ENCODE assay signal across 12 mouse cellular contexts in the genomic region with DNA sequence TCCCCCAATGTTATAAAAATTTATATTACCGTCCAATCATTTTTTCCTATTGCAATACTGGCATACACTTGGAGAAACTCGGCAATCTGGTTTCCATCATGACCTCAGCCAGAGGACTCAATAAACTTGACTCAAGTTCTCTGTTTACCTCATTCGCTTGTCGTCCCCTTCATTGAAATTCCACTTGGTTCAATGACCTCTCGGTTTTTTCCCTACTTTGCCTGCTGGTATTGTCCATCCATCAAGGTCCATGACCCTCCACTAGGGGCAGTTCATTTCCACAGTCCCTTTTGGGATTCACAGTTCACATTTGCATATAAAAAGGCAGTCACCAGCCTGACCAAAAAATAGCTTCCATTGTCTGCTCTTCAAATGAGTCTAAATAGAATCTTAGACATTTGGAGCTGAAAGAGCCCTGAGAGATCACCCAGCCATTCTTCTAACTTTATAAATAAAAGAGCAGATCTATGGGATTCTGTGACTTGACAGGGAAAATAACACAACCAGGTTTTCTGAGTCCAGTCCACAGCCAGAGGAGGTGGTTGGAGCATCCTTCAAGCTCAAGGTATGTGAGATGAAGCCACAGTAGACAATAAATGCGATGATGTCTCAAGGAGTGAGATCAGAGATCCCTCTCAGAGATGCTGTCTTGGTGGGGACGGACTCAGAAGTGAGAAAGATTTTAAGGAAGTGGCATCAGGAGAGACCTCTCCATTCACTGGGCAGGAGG.
DNase-seq lines count a peak whose midpoint lies in the region; ATAC-seq and TF ChIP-seq lines count a peak whose summit lies in the region.
"Had no signal": no experiment of that assay in that cellular context is flagged by ENCODE, and none has a peak within 500 bp of the region (broad histone marks: within the 10 kb centered on the region; RNA-seq: fewer than 3 reads in every experiment).

No protein-coding gene starts in this region.

- DNase-seq in midbrain, embryonic 10.5 days (ENCODE audit: low spot score): peak; percentile 69
- DNase-seq in embryo, embryonic 10.5 days (ENCODE audit: low spot score): peak; percentile 85
- peak; percentile 51 for DNase-seq in neural tube, embryonic 11.5 days (ENCODE audit: low spot score)
- no peak for DNase-seq in spleen, postnatal 10 days (ENCODE audit: low spot score in 2 of 2)
- no peak for DNase-seq in heart, postnatal 14 days
- DNase-seq: cerebellum, adult 11-12 months; layer of hippocampus, adult 9-11 months had no signal

- H3K9ac ChIP-seq in intestine, postnatal 0 days (ENCODE audit: low read depth, low read length): no peak overlapping the region
- no peak overlapping the region for H3K9ac ChIP-seq in intestine, embryonic 16.5 days (ENCODE audit: low read depth, low read length)
- no peak overlapping the region for H3K9ac ChIP-seq in midbrain, embryonic 16.5 days (ENCODE audit: low read depth, low read length)
- no peak overlapping the region for H3K9ac ChIP-seq in neural tube, embryonic 11.5 days (ENCODE audit: low read length)
- H3K9ac ChIP-seq: hindbrain, embryonic 15.5 days; limb, embryonic 12.5 days had no signal

- H3K4me1 ChIP-seq in intestine, postnatal 0 days (replicated peaks; ENCODE audit: control insufficient read depth, insufficient read depth, low read length): no peaks in the 10 kb centered on the region
- no peaks in the 10 kb centered on the region for H3K4me1 ChIP-seq in intestine, embryonic 16.5 days (ENCODE audit: control insufficient read depth, insufficient read depth, low read length)
- H3K4me1 ChIP-seq in midbrain, embryonic 10.5 days: peaks cover 37% of the 10 kb centered on the region
- no peaks in the 10 kb centered on the region for H3K4me1 ChIP-seq in midbrain, embryonic 16.5 days (ENCODE audit: control insufficient read depth, insufficient read depth, low read length)
- H3K4me1 ChIP-seq in neural tube, embryonic 11.5 days (ENCODE audit: control insufficient read depth, insufficient read depth, low read length): peaks cover 10% of the 10 kb centered on the region; the same call in 1 of the 2 replicates
- H3K4me1 ChIP-seq: hindbrain, embryonic 15.5 days had no signal

- no peaks in the 10 kb centered on the region for H3K9me3 ChIP-seq in intestine, postnatal 0 days (ENCODE audit: control insufficient read depth)
- no peaks in the 10 kb centered on the region for H3K9me3 ChIP-seq in intestine, embryonic 16.5 days (ENCODE audit: control insufficient read depth, low read length)
- H3K9me3 ChIP-seq in midbrain, embryonic 10.5 days (replicated peaks): no peaks in the 10 kb centered on the region
- H3K9me3 ChIP-seq in midbrain, embryonic 16.5 days (replicated peaks; ENCODE audit: control insufficient read depth, low read length, poor library complexity, severe bottlenecking): no peaks in the 10 kb centered on the region
- H3K9me3 ChIP-seq in neural tube, embryonic 11.5 days (ENCODE audit: control insufficient read depth, low read length): no peaks in the 10 kb centered on the region
- H3K9me3 ChIP-seq: hindbrain, embryonic 15.5 days; limb, embryonic 12.5 days had no signal

- no peak overlapping the region for H3K4me3 ChIP-seq in intestine, postnatal 0 days (ENCODE audit: low read depth, low read length)
- no peak overlapping the region for H3K4me3 ChIP-seq in intestine, embryonic 16.5 days (ENCODE audit: low read length)
- no peak overlapping the region for H3K4me3 ChIP-seq in midbrain, embryonic 10.5 days
- H3K4me3 ChIP-seq in midbrain, embryonic 16.5 days (ENCODE audit: low read depth, low read length): no peak overlapping the region
- no peak overlapping the region for H3K4me3 ChIP-seq in neural tube, embryonic 11.5 days (ENCODE audit: low read depth, low read length)
- H3K4me3 ChIP-seq: hindbrain, embryonic 15.5 days; limb, embryonic 12.5 days had no signal

- H3K4me2 ChIP-seq in intestine, postnatal 0 days (replicated peaks; ENCODE audit: low read depth): no peak overlapping the region
- no peak overlapping the region for H3K4me2 ChIP-seq in intestine, embryonic 16.5 days (ENCODE audit: low read depth, low read length)
- H3K4me2 ChIP-seq in midbrain, embryonic 16.5 days (ENCODE audit: low read length): no peak overlapping the region
- H3K4me2 ChIP-seq in neural tube, embryonic 11.5 days (ENCODE audit: low read depth): no peak overlapping the region
- H3K4me2 ChIP-seq: hindbrain, embryonic 15.5 days; limb, embryonic 12.5 days had no signal

- no peaks in the 10 kb centered on the region for H3K27me3 ChIP-seq in intestine, postnatal 0 days (replicated peaks; ENCODE audit: control insufficient read depth, insufficient read depth, low read length)
- H3K27me3 ChIP-seq in intestine, embryonic 16.5 days (replicated peaks; ENCODE audit: control insufficient read depth, insufficient read depth, low read length): no peaks in the 10 kb centered on the region
- peaks cover 15% of the 10 kb centered on the region for H3K27me3 ChIP-seq in midbrain, embryonic 10.5 days (ENCODE audit: low read depth, poor library complexity, severe bottlenecking)
- H3K27me3 ChIP-seq in midbrain, embryonic 16.5 days (ENCODE audit: control insufficient read depth, insufficient read depth, low read depth, low read length): no peaks in the 10 kb centered on the region
- no peaks in the 10 kb centered on the region; the same call in 1 of the 2 replicates for H3K27me3 ChIP-seq in neural tube, embryonic 11.5 days (ENCODE audit: control insufficient read depth, insufficient read depth, low read length)
- H3K27me3 ChIP-seq: hindbrain, embryonic 15.5 days; limb, embryonic 12.5 days had no signal

- peak; percentile 53 for TF ChIP-seq CTCF in intestine, postnatal 0 days (IDR thresholded peaks at IDR 0.05; ENCODE audit: low read depth)

- intact Hi-C loops in heart, postnatal 14 days (cut with DNase I): no loop called here

- WGBS in intestine, postnatal 0 days: 70% methylated on average over 7 of the region's 7 CpGs
- WGBS in intestine, embryonic 16.5 days: 55% methylated on average over 7 of the region's 7 CpGs
- 35% methylated on average over 7 of the region's 7 CpGs for WGBS in midbrain, embryonic 10.5 days
- WGBS in midbrain, embryonic 16.5 days: 25% methylated on average over 7 of the region's 7 CpGs
- 37% methylated on average over 7 of the region's 7 CpGs for WGBS in neural tube, embryonic 11.5 days

- no peak overlapping the region for H3K27ac ChIP-seq in intestine, postnatal 0 days (ENCODE audit: low read depth, low read length)
- no peak overlapping the region for H3K27ac ChIP-seq in intestine, embryonic 16.5 days (ENCODE audit: low read length)
- H3K27ac ChIP-seq in midbrain, embryonic 10.5 days (replicated peaks): peak overlapping the region; percentile 82
- no peak overlapping the region for H3K27ac ChIP-seq in midbrain, embryonic 16.5 days (ENCODE audit: low read length)
- H3K27ac ChIP-seq in neural tube, embryonic 11.5 days (ENCODE audit: low read depth, low read length): no peak overlapping the region
- H3K27ac ChIP-seq: hindbrain, embryonic 15.5 days; limb, embryonic 12.5 days had no signal

- H3K36me3 ChIP-seq in intestine, postnatal 0 days (ENCODE audit: control insufficient read depth, insufficient read depth): no peaks in the 10 kb centered on the region
- no peaks in the 10 kb centered on the region for H3K36me3 ChIP-seq in intestine, embryonic 16.5 days (ENCODE audit: control insufficient read depth, insufficient read depth, low read length)
- no peaks in the 10 kb centered on the region for H3K36me3 ChIP-seq in midbrain, embryonic 10.5 days
- H3K36me3 ChIP-seq in midbrain, embryonic 16.5 days (ENCODE audit: control insufficient read depth, insufficient read depth, low read length): no peaks in the 10 kb centered on the region
- no peaks in the 10 kb centered on the region for H3K36me3 ChIP-seq in neural tube, embryonic 11.5 days (ENCODE audit: control insufficient read depth, insufficient read depth, low read length)
- H3K36me3 ChIP-seq: hindbrain, embryonic 15.5 days; limb, embryonic 12.5 days had no signal

- ATAC-seq in intestine, postnatal 0 days: no peak
- ATAC-seq in intestine, embryonic 16.5 days: no peak
- ATAC-seq in midbrain, embryonic 16.5 days: no peak
- ATAC-seq in neural tube, embryonic 11.5 days (ENCODE audit: insufficient read depth, low FRiP score, low TSS enrichment): no peak

Comparison
In these comparisons a context has a peak if more than half of its experiments do, and no peak if none do; other contexts are left out.
1. DNase-seq: peak in midbrain, embryonic 10.5 days (single experiment), embryo, embryonic 10.5 days (single experiment) and neural tube, embryonic 11.5 days (single experiment); none in spleen, postnatal 10 days (0 of 2) and heart, postnatal 14 days (0 of 2).